Mouse (Mus musculus): ENCODE data around the gene Inafm2. TPM values are rescaled to one million over a fixed set of nuclear protein-coding genes. Genes with fewer than 3 reads are reported as not detected.

Gene Inafm2
- 22.3 TPM for total RNA-seq (2023)

DNA sequence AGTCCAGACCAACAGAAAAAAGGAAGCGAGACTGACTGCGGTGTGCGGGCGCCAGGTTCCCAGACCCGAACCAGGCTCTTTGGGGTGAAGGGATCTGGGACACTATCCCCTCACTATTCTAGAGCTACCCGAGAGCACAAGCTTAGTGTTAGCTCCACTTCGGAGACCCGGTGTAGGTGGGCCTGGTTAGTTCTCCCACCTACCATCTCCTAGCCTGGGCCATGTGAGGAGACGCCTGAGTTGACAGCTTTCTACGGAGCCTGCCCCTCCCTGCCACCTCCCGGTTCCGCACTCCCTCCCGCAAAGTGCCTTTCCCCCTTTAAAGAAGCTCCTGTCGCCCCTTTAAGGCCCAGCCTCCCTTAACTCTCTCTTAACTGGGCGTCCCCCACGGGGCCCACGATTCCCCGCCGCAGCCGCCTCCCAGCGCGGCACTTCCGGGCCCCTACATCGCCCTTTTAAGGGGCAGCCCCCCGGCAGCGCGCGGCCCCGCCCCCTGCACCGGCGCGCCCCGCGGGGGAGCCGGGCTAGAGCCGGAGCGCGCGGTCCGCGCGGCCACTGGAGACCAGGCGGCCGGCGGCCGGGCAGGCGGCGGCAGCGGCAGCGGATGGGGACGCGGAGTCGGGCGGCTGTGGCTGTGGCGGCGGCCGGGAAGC, at the start of gene Inafm2:
Inafm2 (plus strand) TSS at position 527 of the 653 bp plus-strand sequence.

GRCm38 (mm10) chr2:118703913-118704730, 41.4 kb upstream of the Inafm2 start, which contains the start of gene Ankrd63:
Ankrd63 (minus strand) TSS chr2:118703963.

DNA sequence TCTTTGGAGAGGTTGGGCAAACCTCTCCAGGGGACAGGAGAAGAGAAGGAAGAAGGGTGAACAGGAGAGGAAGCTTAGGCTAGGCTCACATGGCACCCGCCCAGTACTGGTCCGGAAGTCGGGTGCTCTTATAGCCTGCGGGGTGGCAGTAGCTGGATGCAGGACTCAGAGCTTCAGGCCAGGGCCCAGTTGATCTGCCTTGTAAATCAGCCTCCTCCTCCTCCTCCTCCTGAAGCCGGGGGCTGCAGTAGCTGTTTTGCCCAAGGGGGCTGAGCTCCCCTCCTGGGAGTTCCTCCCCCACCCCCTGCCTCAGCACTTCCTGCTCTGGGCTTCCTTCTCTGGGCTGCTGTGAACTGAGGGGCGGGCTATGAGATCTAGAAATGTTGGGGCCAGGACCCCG, 17.2 kb upstream of the Inafm2 start, which contains the start of gene Plcb2:
Plcb2 (minus strand) TSS at position 102 of the 400 bp plus-strand sequence.

DNA sequence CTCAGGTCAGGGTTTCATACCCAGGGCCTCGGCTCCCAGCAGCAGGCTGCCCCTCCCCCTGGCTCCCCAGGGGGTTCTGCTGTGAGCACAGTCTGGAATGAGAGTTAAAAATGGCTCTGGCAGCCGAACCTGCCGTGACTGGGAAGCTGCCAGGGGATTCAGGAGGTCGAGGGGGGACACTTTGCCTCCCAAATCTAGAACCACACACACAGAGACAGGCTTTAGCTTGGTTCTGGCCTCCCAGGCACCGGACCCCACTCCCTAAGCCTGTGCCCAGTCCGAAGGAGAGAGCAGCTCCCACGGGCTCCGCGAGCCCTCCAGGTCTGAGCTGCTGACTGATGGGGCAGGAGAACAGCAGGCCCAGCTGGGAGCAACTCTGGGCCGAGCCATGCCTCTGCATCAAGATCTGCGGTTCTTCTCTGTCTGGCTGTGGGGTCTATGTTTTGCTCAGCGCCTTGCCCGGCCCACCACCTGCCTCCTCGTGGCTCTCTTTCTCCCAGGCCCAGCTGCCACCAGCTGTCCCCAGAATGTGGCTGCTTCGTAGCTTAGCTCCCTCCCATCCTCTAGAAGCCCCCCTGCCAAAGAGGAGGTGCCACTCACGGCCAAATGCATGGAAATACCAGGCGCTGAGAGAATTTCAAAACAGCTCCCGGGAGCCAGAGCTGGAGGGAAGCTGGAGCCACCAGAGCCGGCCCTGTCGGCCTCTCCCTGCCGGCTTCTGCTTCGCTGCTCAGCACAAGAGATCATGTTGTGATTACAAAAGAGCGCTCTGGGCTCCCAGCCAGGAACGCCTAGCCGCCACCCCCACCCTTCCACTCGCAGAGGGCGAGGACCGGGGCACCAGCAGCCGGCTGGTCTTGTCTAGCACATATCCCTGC, 16.6 kb downstream of the Inafm2 start, which contains the start of gene Ccdc9b:
Ccdc9b (minus strand) TSS at position 756 of the 878 bp plus-strand sequence.

GRCm38 (mm10) chr2:118772158-118772874, 26.8 kb downstream of the Inafm2 start, which contains the start of gene Phgr1:
Phgr1 (plus strand) TSS chr2:118772769.

GRCm38 (mm10) chr2:118779504-118780480, 34.2 kb downstream of the Inafm2 start, which contains the start of gene Disp2:
Disp2 (plus strand) TSS chr2:118779719.

Other genes starting within 250 kb of the Inafm2 start
- gene Bmf, start 196.1 kb upstream of the Inafm2 start, total RNA-seq (2023) = 5.4 TPM
- gene Bub1b, start 147.5 kb upstream of the Inafm2 start, total RNA-seq (2023) = 1.9 TPM
- gene Pak6, start 82.5 kb upstream of the Inafm2 start, total RNA-seq (2023) = 0.53 TPM
- 1.0 TPM for gene Ankrd63, start 41.8 kb upstream of the Inafm2 start, total RNA-seq (2023)
- gene Plcb2, start 17.3 kb upstream of the Inafm2 start, total RNA-seq (2023) = 121 TPM
- 0.71 TPM for gene Ccdc9b, start 16.9 kb downstream of the Inafm2 start, total RNA-seq (2023)
- not detected for gene Phgr1, start 27.0 kb downstream of the Inafm2 start, total RNA-seq (2023)
- gene Disp2, start 34.0 kb downstream of the Inafm2 start, total RNA-seq (2023) = not detected
- gene Knstrn, start 68.2 kb downstream of the Inafm2 start, total RNA-seq (2023) = 5.9 TPM
- gene Ivd, start 116.2 kb downstream of the Inafm2 start, total RNA-seq (2023) = 76.7 TPM
- 36.4 TPM for gene Bahd1, start 154.6 kb downstream of the Inafm2 start, total RNA-seq (2023)
- 3.8 TPM for gene Chst14, start 180.7 kb downstream of the Inafm2 start, total RNA-seq (2023)